Mouse (Mus musculus) heart, adult 2 months (tissue): ENCODE results near the gene Tnfsfm13. TPM values are rescaled to one million over a fixed set of nuclear protein-coding genes. Genes with fewer than 3 reads are reported as not detected.

Source experiments
- DNase-seq, 2 experiments: peaks; one replicate each; pipeline ENCODE4 v3.0.0; 2021
- H3K27ac ChIP-seq: fragments of 200-600 bp; 2 replicates; pipeline ENCODE4 v1.8.1; 2022
- H3K27me3 ChIP-seq: fragments of 200-500 bp; 2 replicates; pipeline ENCODE4 v1.6.1; 2012; ENCODE audit warnings: mild to moderate bottlenecking, low read length, inconsistent platforms, mixed read lengths; ENCODE audit not compliant: control insufficient read depth, insufficient read depth
- H3K36me3 ChIP-seq: fragments of 200-500 bp; 2 replicates; pipeline ENCODE4 v1.6.1; 2012; ENCODE audit warnings: low read length, inconsistent platforms; ENCODE audit not compliant: control insufficient read depth, insufficient read depth
- H3K4me1 ChIP-seq: fragments of 200-500 bp; 2 replicates; pipeline ENCODE4 v1.6.1; 2011; ENCODE audit warnings: low read length; ENCODE audit not compliant: control insufficient read depth, insufficient read depth
- H3K4me3 ChIP-seq: fragments of 200-600 bp; 2 replicates; pipeline ENCODE4 v1.8.1; 2022
- H3K79me2 ChIP-seq: fragments of 200-500 bp; replicated peaks from 2 replicates; pipeline ENCODE4 v1.6.1; 2012; ENCODE audit warnings: mild to moderate bottlenecking, inconsistent platforms, low read length, moderate library complexity, mixed read lengths; ENCODE audit not compliant: control insufficient read depth, insufficient read depth
- H3K9ac ChIP-seq: fragments of 200-500 bp; 2 replicates; pipeline ENCODE4 v1.6.1; 2012; ENCODE audit warnings: low read depth, mild to moderate bottlenecking, control low read depth, inconsistent platforms, low read length, mixed read lengths
- CTCF ChIP-seq: fragments of 200-600 bp; IDR thresholded peaks from 2 replicates; pipeline ENCODE4 v1.8.1; 2022; ENCODE audit warnings: antibody characterized with exemption, mild to moderate bottlenecking, moderate library complexity
- EP300 ChIP-seq: fragments of 200-500 bp; IDR thresholded peaks from 2 replicates; pipeline ENCODE4 v1.6.1; 2011; ENCODE audit warnings: low read depth, low read length, control low read depth; ENCODE audit not compliant: insufficient read depth
- POLR2A ChIP-seq: fragments of 200-500 bp; IDR thresholded peaks from 2 replicates; pipeline ENCODE4 v1.6.1; 2011; ENCODE audit warnings: mild to moderate bottlenecking, low read depth, low read length, control low read depth; ENCODE audit not compliant: insufficient read depth
- WGBS: fragments of 180-500 bp; shearing (Covaris S2); methylation state at CpG from one replicate; pipeline ENCODE4 v1.1.7; 2018; 5-methylcytosine and 5-hydroxymethylcytosine counted together
- intact Hi-C: fragments of 180-260 bp; cut with DNase I; formaldehyde crosslinking; loops from one replicate; pipeline ENCODE4 v1.15.1; 2025
- polyA plus RNA-seq: library from polyadenylated mRNA; depleted of rRNA; stranded (reverse); fragments of >200 nt; gene quantifications from 2 replicates; pipeline ENCODE4 v1.2.3, GENCODE M21; 2012
- total RNA-seq, 2 experiments: library from RNA; stranded (reverse); gene quantifications; 2 replicates each; pipeline ENCODE4 v1.2.3; 2021

Tnfsfm13 gene
- total and polyA plus RNA-seq, 3 experiments = 2.8 to 3.7 (median 3.2) TPM

DNA sequence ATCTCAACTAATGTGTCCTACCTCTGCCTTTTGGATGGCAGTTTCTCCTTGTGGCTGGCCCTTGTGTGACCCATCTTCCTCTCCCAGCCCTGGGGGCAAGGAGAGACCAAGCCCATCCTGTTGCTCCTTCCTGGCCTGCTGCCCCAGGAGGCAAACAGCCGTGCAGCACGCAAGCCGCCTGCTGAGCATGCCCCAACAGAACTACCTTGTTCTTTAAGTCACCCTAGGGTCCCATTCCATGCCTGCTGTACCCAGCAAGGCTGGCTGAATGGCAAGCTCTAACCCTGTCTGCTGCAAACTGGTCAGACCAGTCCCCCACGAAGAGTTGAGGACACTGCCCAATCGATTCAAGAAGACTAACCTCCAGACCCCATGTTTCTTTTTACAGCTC is 39.8 kb downstream of the Tnfsfm13 start:
- Histone ChIP-seq H3K36me3 (no peaks in the 10 kb centered on the region), H3K79me2 (no peaks in the 10 kb centered on the region), H3K27ac (no peak overlapping the region), H3K4me3 (no peak overlapping the region), H3K27me3 (no peaks in the 10 kb centered on the region), H3K4me1 (peaks cover 2% of the 10 kb centered on the region), H3K9ac (peak overlapping the region; percentile 10; the same call in 1 of the 2 replicates)
- DNase-seq = no peak
- TF ChIP-seq POLR2A = no peak
- no peak for TF ChIP-seq CTCF
- TF ChIP-seq EP300 = no peak
- intact Hi-C loops = loop anchor here (2.0 kb wide), 1 partner anchor 27 kb away; no protein-coding TSS in a partner anchor
- WGBS = 53% methylated on average over 5 of the region's 5 CpGs

DNA sequence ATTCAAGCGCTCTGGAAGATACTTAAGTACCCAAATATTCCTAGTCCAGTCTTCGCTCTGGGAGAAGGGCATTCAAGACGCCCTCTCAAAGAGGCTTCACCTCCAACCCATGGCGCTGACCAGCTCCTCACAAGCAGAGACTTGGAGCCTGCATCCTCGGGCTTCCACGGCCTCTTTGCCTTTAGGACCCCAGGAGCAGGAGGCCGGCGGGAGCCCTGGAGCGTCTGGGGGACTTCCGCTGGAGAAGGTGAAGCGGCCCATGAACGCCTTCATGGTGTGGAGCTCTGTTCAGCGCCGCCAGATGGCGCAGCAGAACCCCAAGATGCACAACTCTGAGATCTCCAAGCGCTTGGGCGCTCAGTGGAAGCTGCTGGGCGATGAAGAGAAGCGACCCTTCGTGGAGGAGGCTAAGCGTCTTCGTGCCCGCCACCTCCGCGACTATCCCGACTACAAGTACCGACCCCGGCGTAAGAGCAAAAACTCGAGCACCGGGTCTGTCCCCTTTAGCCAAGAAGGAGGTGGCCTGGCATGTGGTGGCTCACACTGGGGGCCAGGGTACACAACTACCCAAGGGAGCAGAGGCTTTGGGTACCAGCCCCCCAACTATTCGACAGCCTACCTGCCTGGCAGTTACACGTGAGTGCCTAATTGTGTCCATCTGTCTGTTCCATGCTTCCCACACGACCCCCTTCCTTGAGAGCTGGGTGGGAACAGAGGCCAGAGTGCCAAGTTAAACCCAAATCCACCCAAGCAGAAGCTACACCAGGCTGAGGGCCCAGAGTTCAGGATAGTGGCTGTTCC is 40.4 kb downstream of the Tnfsfm13 start, which contains the start of gene Sox15:
Gene Sox15, plus strand, starts transcription at position 51 of the 801 bp plus-strand sequence.
- 24% methylated on average over 34 of the region's 34 CpGs for WGBS
- TF ChIP-seq POLR2A (no peak), CTCF (peak; percentile 90)
- Histone ChIP-seq H3K27me3 (no peaks in the 10 kb centered on the region), H3K79me2 (no peaks in the 10 kb centered on the region), H3K27ac (no peak within 1 kb of the TSS), H3K9ac (peak within 1 kb of the TSS; percentile 10; the same call in 1 of the 2 replicates), H3K36me3 (no peaks in the 10 kb centered on the region), H3K4me3 (no peak within 1 kb of the TSS), H3K4me1 (peaks cover 2% of the 10 kb centered on the region)
- DNase-seq = peak; percentile 70 to 76
- intact Hi-C loops = loop anchor here (2.0 kb wide), 2 partner anchors 27 to 99 kb away; no protein-coding TSS in a partner anchor

DNA sequence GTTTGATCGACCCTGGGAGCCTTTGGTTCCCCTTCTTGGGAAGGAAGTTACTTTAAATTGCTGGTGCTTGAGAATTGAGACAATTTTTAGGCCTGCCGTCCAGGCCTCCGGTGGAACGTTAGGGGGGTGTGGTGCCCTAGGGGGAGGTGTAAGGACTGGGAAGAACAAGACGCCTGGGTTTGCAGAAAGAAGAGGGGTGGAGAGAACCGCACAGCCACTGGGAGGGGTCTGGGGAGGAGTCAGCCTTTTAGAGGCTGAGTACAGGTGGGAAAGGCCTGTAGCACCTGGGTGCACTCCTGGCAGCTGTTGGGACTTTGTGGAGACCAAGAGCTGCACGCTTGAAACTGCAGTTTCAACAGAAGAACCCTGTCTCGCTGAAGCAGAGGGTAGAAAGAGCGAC is 41.1 kb downstream of the Tnfsfm13 start:
- Histone ChIP-seq H3K36me3 (no peaks in the 10 kb centered on the region), H3K27ac (no peak overlapping the region)

DNA sequence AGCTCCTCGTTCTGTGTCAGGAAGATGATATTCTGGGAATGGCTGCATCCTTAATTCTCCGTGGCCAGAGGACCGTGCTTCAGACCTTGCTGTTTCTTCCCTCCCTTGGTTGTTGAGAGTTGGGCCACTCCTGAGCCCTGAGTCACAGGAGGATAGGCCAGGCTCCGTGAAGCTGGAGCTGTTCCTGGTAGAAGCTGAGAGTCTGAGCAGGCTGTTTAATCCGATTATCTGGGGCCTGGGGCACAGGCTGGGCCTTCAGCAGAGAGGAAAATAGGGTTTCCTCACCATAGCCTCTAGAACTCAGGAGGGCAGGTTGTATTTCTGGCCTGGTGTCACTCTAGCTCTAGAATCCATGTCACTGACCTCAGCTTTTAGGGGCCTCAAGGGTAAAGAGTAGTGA is 42.5 kb downstream of the Tnfsfm13 start:
- H3K4me3 ChIP-seq = no peak overlapping the region
- TF ChIP-seq EP300 = no peak
- TF ChIP-seq POLR2A = no peak
- TF ChIP-seq CTCF = no peak
- no peaks in the 10 kb centered on the region for H3K36me3 ChIP-seq
- no peaks in the 10 kb centered on the region for H3K79me2 ChIP-seq
- intact Hi-C loops = no loop called here
- no peak overlapping the region for H3K9ac ChIP-seq
- WGBS = 55% methylated on average over 5 of the region's 5 CpGs
- no peak for DNase-seq
- peaks cover 2% of the 10 kb centered on the region for H3K4me1 ChIP-seq
- no peaks in the 10 kb centered on the region for H3K27me3 ChIP-seq
- H3K27ac ChIP-seq = no peak overlapping the region

More for the DNA sequence above, 41.1 kb downstream of the Tnfsfm13 start:
- peaks cover 2% of the 10 kb centered on the region for H3K4me1 ChIP-seq
- no peak for DNase-seq
- no peak overlapping the region for H3K9ac ChIP-seq
- WGBS = 46% methylated on average over 9 of the region's 9 CpGs
- no peak overlapping the region for H3K4me3 ChIP-seq
- TF ChIP-seq CTCF = no peak
- H3K79me2 ChIP-seq = no peaks in the 10 kb centered on the region
- no peaks in the 10 kb centered on the region for H3K27me3 ChIP-seq
- intact Hi-C loops = loop anchor here (2.0 kb wide), 1 partner anchor 100 kb away; no protein-coding TSS in a partner anchor

DNA sequence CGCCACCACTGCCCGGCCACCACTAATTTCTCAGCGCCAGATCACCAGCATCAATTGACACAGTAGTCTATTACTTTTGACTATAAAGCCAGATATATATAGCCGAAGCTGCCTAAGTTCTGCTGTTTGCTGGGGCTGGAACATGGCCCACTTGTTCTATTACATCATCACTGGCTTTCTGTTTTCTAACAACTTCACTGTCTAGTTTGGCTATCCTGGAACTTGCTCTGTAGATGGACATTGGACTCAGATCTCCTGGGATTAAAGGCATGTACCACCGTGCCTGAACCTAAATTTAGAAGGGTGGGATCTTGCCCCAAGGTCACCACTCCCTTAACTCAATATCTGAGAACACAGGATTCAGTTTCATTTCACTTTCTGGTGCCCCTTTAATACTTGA is 50.0 kb downstream of the Tnfsfm13 start:
- Histone ChIP-seq H3K9ac (no peak overlapping the region), H3K36me3 (peaks cover 5% of the 10 kb centered on the region), H3K4me3 (no peak overlapping the region), H3K27me3 (no peaks in the 10 kb centered on the region), H3K27ac (no peak overlapping the region), H3K79me2 (no peaks in the 10 kb centered on the region), H3K4me1 (no peaks in the 10 kb centered on the region)
- no peak for TF ChIP-seq EP300
- no peak for TF ChIP-seq CTCF
- TF ChIP-seq POLR2A = no peak
- 69% methylated on average over 5 of the region's 5 CpGs for WGBS
- intact Hi-C loops = no loop called here
- no peak for DNase-seq

DNA sequence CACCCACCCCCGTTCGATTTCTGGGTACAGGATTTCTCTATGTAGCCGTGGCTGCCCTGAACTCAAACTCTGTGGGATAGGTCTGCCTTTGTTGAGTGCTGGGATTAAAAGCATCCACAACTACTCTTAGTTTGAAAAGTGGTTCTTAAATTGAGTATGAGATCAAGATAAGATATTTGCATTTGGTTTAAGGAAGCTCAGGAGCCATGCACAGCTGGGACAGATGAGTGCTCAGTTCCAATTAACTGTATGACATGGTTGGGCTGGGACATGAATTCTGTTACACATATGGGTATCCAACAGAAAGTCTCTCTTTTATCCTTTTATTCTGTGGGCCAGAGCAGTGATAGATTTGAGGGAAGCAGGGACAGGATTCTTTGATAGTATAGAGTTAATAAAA is 60.4 kb downstream of the Tnfsfm13 start:
- Histone ChIP-seq H3K4me3 (no peak overlapping the region), H3K9ac (no peak overlapping the region)
- no peak for DNase-seq

More for the DNA sequence above, 60.4 kb downstream of the Tnfsfm13 start:
- peaks cover 5% of the 10 kb centered on the region for H3K4me1 ChIP-seq
- H3K36me3 ChIP-seq = peaks cover 19% of the 10 kb centered on the region
- intact Hi-C loops = no loop called here
- no peak overlapping the region for H3K27ac ChIP-seq
- TF ChIP-seq CTCF (no peak), POLR2A (no peak), EP300 (no peak)
- whole genome bisulfite sequencing = 77% methylated on average over 3 of the region's 3 CpGs
- no peaks in the 10 kb centered on the region for H3K27me3 ChIP-seq
- H3K79me2 ChIP-seq = peaks cover 2% of the 10 kb centered on the region
